Mouse (Mus musculus) lung, adult 2 months (tissue): ENCODE data around the gene Mad1l1.

Experiments
- CTCF ChIP-seq: fragments of 200-500 bp; IDR thresholded peaks from 2 replicates; pipeline ENCODE4 v1.5.1; 2011; ENCODE audit warnings: mild to moderate bottlenecking, low read length, control low read depth; ENCODE audit not compliant: insufficient read depth
- POLR2A ChIP-seq: fragments of 200-500 bp; IDR thresholded peaks from 2 replicates; pipeline ENCODE4 v1.6.1; 2011; ENCODE audit warnings: low read depth, mild to moderate bottlenecking, control low read depth, low read length, borderline replicate concordance; ENCODE audit errors: extremely low read depth

DNA sequence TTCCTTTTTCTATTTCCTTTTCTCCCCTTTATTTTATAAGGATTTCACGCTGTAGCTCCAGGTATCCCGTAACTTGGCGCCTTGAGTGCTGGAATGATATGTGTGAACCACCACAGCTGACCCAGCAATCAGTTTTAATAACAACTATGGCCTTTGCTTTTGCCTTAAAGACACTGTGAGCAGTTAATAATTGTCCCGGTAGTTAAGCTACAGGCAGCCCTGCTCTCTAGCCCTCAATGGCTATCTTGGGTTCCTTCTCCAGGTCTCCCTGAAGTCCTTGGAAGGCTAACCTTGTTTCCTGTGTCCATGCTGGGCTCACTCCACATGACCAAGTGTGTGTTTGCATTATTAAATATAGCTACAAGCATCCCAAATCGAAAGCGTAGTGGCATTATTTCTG lies 237.0 kb downstream of the Mad1l1 start:
- TF ChIP-seq POLR2A: no peak
- TF ChIP-seq CTCF: no peak
